ENCODE assay signal across 7 mouse cellular contexts in genomic region chr1:180568248-180568647, GRCm38 (mm10). TPM values are rescaled to one million over a fixed set of nuclear protein-coding genes. Genes with fewer than 3 reads are reported as not detected.
DNase-seq lines count a peak whose midpoint lies in the region; ATAC-seq and TF ChIP-seq lines count a peak whose summit lies in the region.

No protein-coding gene starts in this region.

- 44% methylated on average over 7 of the region's 7 CpGs for WGBS in lung, adult 2 months
- 38% methylated on average over 7 of the region's 7 CpGs for WGBS in forebrain, embryonic 12.5 days
- 35% methylated on average over 7 of the region's 7 CpGs for WGBS in limb, embryonic 13.5 days
- WGBS in stomach, embryonic 14.5 days: 33% methylated on average over 7 of the region's 7 CpGs

- H3K27me3 ChIP-seq in forebrain, embryonic 12.5 days: no peaks in the 10 kb centered on the region
- H3K27me3 ChIP-seq in limb, embryonic 13.5 days: no peaks in the 10 kb centered on the region
- H3K27me3 ChIP-seq in stomach, embryonic 14.5 days (ENCODE audit: control insufficient read depth, insufficient read depth, low read length): no peaks in the 10 kb centered on the region

- peaks cover 21% of the 10 kb centered on the region for H3K36me3 ChIP-seq in forebrain, embryonic 12.5 days (replicated peaks)
- peaks cover 19% of the 10 kb centered on the region for H3K36me3 ChIP-seq in limb, embryonic 13.5 days
- H3K36me3 ChIP-seq in stomach, embryonic 14.5 days (ENCODE audit: control insufficient read depth, insufficient read depth, low read length): peaks cover under 1% of the 10 kb centered on the region

- peaks cover 9% of the 10 kb centered on the region; the same call in 1 of the 2 replicates for H3K4me1 ChIP-seq in lung, adult 2 months (ENCODE audit: control insufficient read depth, insufficient read depth, low read length)
- peaks cover 28% of the 10 kb centered on the region for H3K4me1 ChIP-seq in forebrain, embryonic 12.5 days
- H3K4me1 ChIP-seq in limb, embryonic 13.5 days: peaks cover 28% of the 10 kb centered on the region
- peaks cover 19% of the 10 kb centered on the region for H3K4me1 ChIP-seq in stomach, embryonic 14.5 days (ENCODE audit: control insufficient read depth, insufficient read depth, low read length)

- TF ChIP-seq POLR2A in lung, adult 2 months (IDR thresholded peaks at IDR 0.05; ENCODE audit: borderline replicate concordance, extremely low read depth, low read depth, low read length): no peak

- DNase-seq in lung, adult 2 months: no peak
- no peak for DNase-seq in lung, postnatal 25 days (ENCODE audit: low spot score)
- DNase-seq in gastrocnemius, postnatal 4 days (ENCODE audit: low spot score in 2 of 2): no peak
- no peak for DNase-seq in cerebellum, postnatal 14 days

- 0 out of 2 replicates have a peak overlapping the region, but pooled peaks have one; percentile 38 for H3K27ac ChIP-seq in forebrain, embryonic 12.5 days
- peak overlapping the region; percentile 59 for H3K27ac ChIP-seq in limb, embryonic 13.5 days
- H3K27ac ChIP-seq in stomach, embryonic 14.5 days (ENCODE audit: low read length): peak overlapping the region; percentile 97

- H3K4me3 ChIP-seq in lung, adult 2 months (replicated peaks; ENCODE audit: extremely low read depth, low read depth, low read length): peak overlapping the region; percentile 35
- H3K4me3 ChIP-seq in forebrain, embryonic 12.5 days (replicated peaks): peak overlapping the region; percentile 92
- H3K4me3 ChIP-seq in limb, embryonic 13.5 days: peak overlapping the region; percentile 94
- peak overlapping the region; percentile 95 for H3K4me3 ChIP-seq in stomach, embryonic 14.5 days (ENCODE audit: low read depth, low read length)

- peak overlapping the region; percentile 97 for H3K4me2 ChIP-seq in forebrain, embryonic 12.5 days
- H3K4me2 ChIP-seq in limb, embryonic 13.5 days (replicated peaks): peak overlapping the region; percentile 94
- H3K4me2 ChIP-seq in stomach, embryonic 14.5 days (replicated peaks; ENCODE audit: low read depth, low read length): peak overlapping the region; percentile 70

- peak; percentile 27; the same call in 1 of the 2 replicates for ATAC-seq in forebrain, embryonic 12.5 days (ENCODE audit: low FRiP score)
- peak; percentile 29 for ATAC-seq in limb, embryonic 13.5 days (ENCODE audit: low FRiP score, low read depth)
- ATAC-seq in stomach, embryonic 14.5 days (ENCODE audit: insufficient number of reproducible peaks, insufficient read depth, low FRiP score, low read depth): peak; percentile 6; the same call in 1 of the 2 replicates

- peak overlapping the region; percentile 50 for H3K9ac ChIP-seq in forebrain, embryonic 12.5 days
- H3K9ac ChIP-seq in limb, embryonic 13.5 days: peak overlapping the region; percentile 95
- no peak overlapping the region for H3K9ac ChIP-seq in stomach, embryonic 14.5 days (replicated peaks; ENCODE audit: low read depth, low read length)

- H3K9me3 ChIP-seq in forebrain, embryonic 12.5 days: no peaks in the 10 kb centered on the region
- no peaks in the 10 kb centered on the region for H3K9me3 ChIP-seq in limb, embryonic 13.5 days
- no peaks in the 10 kb centered on the region for H3K9me3 ChIP-seq in stomach, embryonic 14.5 days (ENCODE audit: control insufficient read depth, low read depth, low read length)

- TF ChIP-seq CTCF in lung, adult 2 months (IDR thresholded peaks at IDR 0.05; ENCODE audit: insufficient read depth, low read length): no peak

RNA-seq across cellular contexts. Expression of gene Parp1, which starts 0.5 kb away (rescaled TPM):
- polyA plus RNA-seq in lung, adult 2 months (2012; rRNA removed): 17.7 and 20.1 TPM in 2 replicates
- polyA plus RNA-seq in forebrain, embryonic 12.5 days (2016; fragmentation: Nextera tagmentation; extraction: Ambion mirVana): 241 and 255 TPM in 2 replicates
- polyA plus RNA-seq in limb, embryonic 13.5 days (2015; fragmentation: Nextera tagmentation; extraction: Ambion mirVana): 139 and 144 TPM in 2 replicates
- polyA plus RNA-seq in stomach, embryonic 14.5 days (2014; fragmentation: Nextera tagmentation; extraction: Ambion mirVana): 128 and 134 TPM in 2 replicates
- 10 to 100 TPM; 81.5 to 86.3 TPM for total RNA-seq in gastrocnemius, postnatal 4 days (2021)

Comparison
In these comparisons a context has a peak if more than half of its experiments do, and no peak if none do; other contexts are left out.
1. H3K4me3 ChIP-seq: peak in every context shown above with its lines; median percentile 95 in stomach, embryonic 14.5 days; 94 in limb, embryonic 13.5 days; 92 in forebrain, embryonic 12.5 days; 35 in lung, adult 2 months.
2. H3K27ac ChIP-seq: peak in every context shown above with its lines; median percentile 97 in stomach, embryonic 14.5 days; 59 in limb, embryonic 13.5 days; 38 in forebrain, embryonic 12.5 days.